Mouse (Mus musculus) liver, postnatal 0 days (tissue): ENCODE results near the gene Zfp316. TPM values are rescaled to one million over a fixed set of nuclear protein-coding genes. Genes with fewer than 3 reads are reported as not detected.

ENCODE experiments used
- ATAC-seq: fragments of 200-750 bp; cut with Nextera tagmentation; 2 replicates; pipeline ENCODE4 v1.8.0; 2017; ENCODE audit warnings: mild to moderate bottlenecking, moderate library complexity
- DNase-seq: peaks from one replicate; pipeline ENCODE4 v3.0.0-alpha.2; 2016
- H3K27ac ChIP-seq: fragments of 300-500 bp; sonication (generic); 2 replicates; pipeline ENCODE4 v1.5.1; 2014; ENCODE audit warnings: antibody characterized with exemption, moderate library complexity, mild to moderate bottlenecking, low read depth
- H3K27me3 ChIP-seq: fragments of 300-500 bp; sonication (generic); 2 replicates; pipeline ENCODE4 v1.6.1; 2014; ENCODE audit warnings: low read length, control low read depth, mixed read lengths; ENCODE audit not compliant: insufficient read depth
- H3K36me3 ChIP-seq: fragments of 300-500 bp; sonication (generic); replicated peaks from 2 replicates; pipeline ENCODE4 v1.6.1; 2014; ENCODE audit warnings: mild to moderate bottlenecking, control low read depth, low read length, moderate library complexity, mixed read lengths; ENCODE audit not compliant: insufficient read depth
- H3K4me1 ChIP-seq: fragments of 300-500 bp; sonication (generic); 2 replicates; pipeline ENCODE4 v1.6.1; 2014; ENCODE audit warnings: antibody characterized with exemption, mild to moderate bottlenecking, control low read depth; ENCODE audit not compliant: insufficient read depth
- H3K4me2 ChIP-seq: fragments of 300-500 bp; sonication (generic); 2 replicates; pipeline ENCODE4 v1.6.1; 2014; ENCODE audit warnings: low read depth, mild to moderate bottlenecking, low read length, moderate library complexity, mixed read lengths
- H3K4me3 ChIP-seq: fragments of 300-500 bp; sonication (generic); 2 replicates; pipeline ENCODE4 v1.5.1; 2014; ENCODE audit warnings: low read depth, low read length
- H3K9ac ChIP-seq: fragments of 300-500 bp; sonication (generic); replicated peaks from 2 replicates; pipeline ENCODE4 v1.6.1; 2014; ENCODE audit warnings: mild to moderate bottlenecking, moderate library complexity
- H3K9me3 ChIP-seq: fragments of 300-500 bp; sonication (generic); 2 replicates; pipeline ENCODE4 v1.6.1; 2016; ENCODE audit warnings: mild to moderate bottlenecking, control low read depth, low read length, mixed read lengths
- CTCF ChIP-seq: sonication (generic); IDR thresholded peaks from 2 replicates; pipeline ENCODE4 v1.5.1; 2016; ENCODE audit warnings: antibody characterized with exemption, low read depth
- EP300 ChIP-seq: IDR thresholded peaks from 2 replicates; pipeline ENCODE4 v1.6.1; 2016; ENCODE audit warnings: antibody characterized with exemption, low read depth, mild to moderate bottlenecking
- WGBS: fragments of 180-500 bp; shearing (Covaris S2); extraction: QIAGEN DNeasy Blood & Tissue Kit; methylation state at CpG from one replicate; pipeline ENCODE4 v1.1.7; 2014; ENCODE audit not compliant: insufficient replicate concordance; 5-methylcytosine and 5-hydroxymethylcytosine counted together
- polyA plus RNA-seq: library from polyadenylated mRNA; unstranded; fragments of >200 nt; fragmentation: Nextera tagmentation; extraction: Ambion mirVana; gene quantifications from 2 replicates; pipeline ENCODE4 v1.2.1, GENCODE M21; 2015

Gene Zfp316
- polyA plus RNA-seq, 1 experiment from 2014 or later = 0.39 TPM

DNA sequence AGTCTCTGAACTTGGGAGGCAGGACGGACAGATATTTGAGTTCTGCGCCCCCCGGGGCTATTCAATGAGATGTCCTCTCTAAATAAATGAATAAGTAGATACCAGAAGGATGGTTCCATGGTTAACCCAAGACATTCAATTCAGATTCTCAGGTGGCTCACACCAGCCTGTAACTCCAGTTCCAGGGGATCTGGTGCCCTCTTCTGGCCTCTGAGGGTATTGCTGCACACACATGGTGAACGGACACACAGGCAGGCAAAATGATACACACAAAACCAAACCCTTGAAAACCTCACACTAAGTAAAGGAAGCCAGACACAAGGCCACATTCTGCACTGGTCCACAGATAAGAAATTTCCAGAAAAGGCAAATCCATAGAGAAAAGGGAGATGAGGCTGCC is 29.9 kb upstream of the Zfp316 start:
- 90% methylated on average over 4 of the region's 4 CpGs for whole genome bisulfite sequencing
- no peak for ATAC-seq
- Histone ChIP-seq H3K9me3 (no peaks in the 10 kb centered on the region), H3K9ac (no peak overlapping the region), H3K27ac (no peak overlapping the region), H3K36me3 (peaks cover 37% of the 10 kb centered on the region), H3K27me3 (no peaks in the 10 kb centered on the region), H3K4me3 (no peak overlapping the region), H3K4me2 (no peak overlapping the region), H3K4me1 (no peaks in the 10 kb centered on the region)
- DNase-seq = peak; percentile 79
- TF ChIP-seq EP300 = no peak
- TF ChIP-seq CTCF = peak; percentile 88

DNA sequence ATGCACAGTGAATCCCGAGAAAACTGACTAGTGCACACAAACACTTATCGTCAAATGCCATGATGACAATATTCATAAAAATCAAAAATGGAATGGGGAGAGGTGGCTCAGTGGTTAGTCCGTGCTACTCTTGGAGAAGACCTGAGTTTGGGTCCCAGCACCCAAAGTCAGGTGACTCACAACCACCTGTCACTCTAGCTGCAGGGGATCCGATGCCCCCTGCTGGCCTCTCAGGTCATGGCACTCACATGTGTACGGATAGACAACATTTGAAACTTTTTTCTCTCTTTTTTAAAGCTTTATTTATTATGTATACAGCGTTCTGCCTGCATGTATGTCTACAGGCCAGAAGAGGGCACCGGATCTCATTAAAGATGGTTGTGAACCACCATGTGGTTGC is 28.6 kb upstream of the Zfp316 start:
- Histone ChIP-seq H3K36me3 (peaks cover 30% of the 10 kb centered on the region), H3K4me1 (peaks cover 2% of the 10 kb centered on the region; the same call in 1 of the 2 replicates), H3K4me3 (no peak overlapping the region), H3K27ac (no peak overlapping the region), H3K27me3 (peaks cover 11% of the 10 kb centered on the region), H3K4me2 (no peak overlapping the region), H3K9ac (no peak overlapping the region), H3K9me3 (no peaks in the 10 kb centered on the region)
- 89% methylated on average over 7 of the region's 7 CpGs for WGBS
- DNase-seq = no peak
- TF ChIP-seq CTCF (peak; percentile 54), EP300 (no peak)
- ATAC-seq = no peak

DNA sequence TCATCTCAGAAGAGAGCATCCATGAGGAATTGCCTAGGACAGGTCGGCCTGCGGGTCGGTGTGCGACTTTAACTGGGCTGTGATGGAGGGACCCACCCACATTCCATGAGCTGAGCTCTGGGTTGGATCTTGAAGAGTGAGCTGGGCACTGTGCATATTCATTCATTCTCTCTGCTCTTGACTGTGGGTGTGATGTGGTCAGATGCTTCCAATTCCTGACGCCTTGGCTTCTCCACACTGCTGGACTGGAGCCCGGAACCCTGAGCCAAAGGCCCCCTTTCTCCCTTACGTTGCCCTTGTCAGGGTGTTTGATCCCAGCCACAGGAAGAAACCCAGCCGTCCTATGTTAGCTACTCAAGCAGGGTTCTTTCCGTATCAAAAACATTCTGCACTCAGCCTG is 28.2 kb upstream of the Zfp316 start:
- no peak for ATAC-seq
- no peak for TF ChIP-seq EP300
- no peak for TF ChIP-seq CTCF
- WGBS = 86% methylated on average over 9 of the region's 9 CpGs

DNA sequence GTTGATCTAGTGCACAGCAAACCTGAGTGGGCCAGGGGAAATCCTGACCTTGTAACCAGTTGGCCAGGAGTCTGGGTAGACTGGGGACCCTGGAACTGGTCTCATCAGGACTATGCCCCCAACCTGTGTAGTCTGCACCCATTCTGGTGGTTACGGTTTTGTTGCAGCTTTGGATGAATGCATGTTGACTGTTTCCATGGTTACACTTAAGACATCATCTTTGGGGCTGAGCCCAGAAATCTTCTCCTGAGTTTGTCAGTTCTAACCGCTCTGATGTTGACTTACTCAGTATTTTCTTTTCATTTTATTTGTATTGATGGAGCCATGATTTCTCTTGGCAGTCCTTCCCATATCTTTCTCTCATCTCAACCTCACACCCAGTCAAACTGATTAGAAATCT is 25.5 kb upstream of the Zfp316 start:
- no peak overlapping the region for H3K9ac ChIP-seq
- H3K4me1 ChIP-seq = peaks cover 5% of the 10 kb centered on the region; the same call in 1 of the 2 replicates
- DNase-seq (no peak), ATAC-seq (no peak)
- peaks cover 7% of the 10 kb centered on the region for H3K36me3 ChIP-seq
- H3K27ac ChIP-seq = no peak overlapping the region
- peaks cover 36% of the 10 kb centered on the region for H3K27me3 ChIP-seq
- TF ChIP-seq CTCF = no peak
- no peak overlapping the region for H3K4me3 ChIP-seq
- no peak overlapping the region for H3K4me2 ChIP-seq
- WGBS = 88% methylated on average over 2 of the region's 2 CpGs
- no peaks in the 10 kb centered on the region for H3K9me3 ChIP-seq

More for the DNA sequence above, 28.2 kb upstream of the Zfp316 start:
- no peak for DNase-seq
- Histone ChIP-seq H3K9me3 (no peaks in the 10 kb centered on the region), H3K27ac (no peak overlapping the region), H3K4me2 (no peak overlapping the region), H3K27me3 (peaks cover 15% of the 10 kb centered on the region), H3K4me3 (no peak overlapping the region), H3K36me3 (peaks cover 26% of the 10 kb centered on the region), H3K4me1 (peaks cover 5% of the 10 kb centered on the region; the same call in 1 of the 2 replicates), H3K9ac (no peak overlapping the region)

DNA sequence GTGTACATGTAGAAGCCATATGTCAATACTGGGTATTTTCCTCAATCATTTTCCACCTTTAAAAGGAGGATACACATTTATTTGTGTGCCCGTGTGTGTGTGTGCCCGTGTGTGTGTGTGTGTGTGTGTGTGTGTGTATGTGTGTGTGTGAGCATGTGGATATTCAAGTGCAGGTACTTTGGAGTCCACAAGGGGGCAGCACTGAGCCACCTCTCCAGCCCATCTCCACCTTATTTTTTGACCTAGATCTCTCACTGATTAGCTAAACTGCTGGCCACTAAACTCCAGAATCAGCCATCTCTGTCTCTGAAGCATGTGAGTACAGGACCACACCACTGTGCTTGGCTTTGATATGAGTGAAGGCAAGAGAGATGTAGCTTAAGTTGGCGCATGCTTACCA is 25.0 kb upstream of the Zfp316 start:
- Histone ChIP-seq H3K27ac (no peak overlapping the region), H3K9ac (no peak overlapping the region), H3K36me3 (peaks cover 3% of the 10 kb centered on the region; the same call in 1 of the 2 replicates), H3K27me3 (peaks cover 36% of the 10 kb centered on the region), H3K4me2 (no peak overlapping the region), H3K4me3 (no peak overlapping the region), H3K4me1 (peaks cover 5% of the 10 kb centered on the region; the same call in 1 of the 2 replicates), H3K9me3 (no peaks in the 10 kb centered on the region)
- WGBS = 89% methylated on average over 3 of the region's 3 CpGs
- no peak for DNase-seq
- ATAC-seq = no peak
- TF ChIP-seq CTCF (peak; percentile 56), EP300 (no peak)

DNA sequence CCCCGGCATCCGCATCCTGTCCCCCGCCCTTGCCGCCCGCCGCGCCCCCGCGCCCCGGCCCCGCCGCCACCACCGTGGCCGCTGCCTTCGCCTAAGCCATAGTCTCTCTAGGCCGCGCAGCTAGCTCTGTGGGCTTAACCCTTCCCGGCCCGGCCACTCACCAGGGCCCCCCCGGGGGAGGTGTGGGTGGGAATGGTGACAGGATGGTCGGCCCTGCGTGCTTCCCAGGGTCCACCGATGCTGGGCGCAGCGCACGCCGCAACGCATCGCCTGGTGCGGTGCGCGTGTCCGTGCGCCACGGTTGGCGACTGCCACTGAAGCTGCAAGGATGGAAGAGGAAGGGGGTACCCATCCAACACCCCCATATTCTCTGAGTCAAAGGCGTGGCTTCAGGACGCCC is 23.6 kb upstream of the Zfp316 start, which contains the start of gene Zfp853:
Gene Zfp853 (minus strand): TSS at position 220 of the 400 bp plus-strand sequence.
- peak within 1 kb of the TSS; percentile 32 for H3K4me3 ChIP-seq

More for the DNA sequence above, 23.6 kb upstream of the Zfp316 start, which contains the start of gene Zfp853:
- Histone ChIP-seq H3K27ac (no peak within 1 kb of the TSS), H3K9me3 (no peaks in the 10 kb centered on the region), H3K9ac (peak within 1 kb of the TSS; percentile 16; the same call in 1 of the 2 replicates), H3K4me1 (peaks cover 6% of the 10 kb centered on the region; the same call in 1 of the 2 replicates), H3K4me2 (peak within 1 kb of the TSS; percentile 55), H3K27me3 (peaks cover 51% of the 10 kb centered on the region), H3K36me3 (no peaks in the 10 kb centered on the region)
- DNase-seq = no peak
- TF ChIP-seq CTCF (no peak), EP300 (no peak)
- ATAC-seq = no peak
- 11% methylated on average over 21 of the region's 38 CpGs for WGBS
